Mouse (Mus musculus) frontal cortex, postnatal 25 days (tissue): ENCODE results near the gene Klhdc4.

Experiments
- DNase-seq, 2 experiments: peaks; one replicate each; pipeline ENCODE4 v3.0.0; 2022; ENCODE audit warnings: low spot score in 2 of 2

Gene Klhdc4

GRCm38 (mm10) chr8:121750512-121750911 lies 78.9 kb downstream of the Klhdc4 start:
- DNase-seq: no peak

GRCm38 (mm10) chr8:121749501-121749900 lies 79.9 kb downstream of the Klhdc4 start:
- DNase-seq: no peak
